Mouse (Mus musculus): Measurements from ENCODE around the gene Stip1. TPM values are rescaled to one million over a fixed set of nuclear protein-coding genes. Genes with fewer than 3 reads are reported as not detected.

Gene Stip1
- polyA plus RNA-seq, 1 experiment from 2014 or later = 51.4 TPM

DNA sequence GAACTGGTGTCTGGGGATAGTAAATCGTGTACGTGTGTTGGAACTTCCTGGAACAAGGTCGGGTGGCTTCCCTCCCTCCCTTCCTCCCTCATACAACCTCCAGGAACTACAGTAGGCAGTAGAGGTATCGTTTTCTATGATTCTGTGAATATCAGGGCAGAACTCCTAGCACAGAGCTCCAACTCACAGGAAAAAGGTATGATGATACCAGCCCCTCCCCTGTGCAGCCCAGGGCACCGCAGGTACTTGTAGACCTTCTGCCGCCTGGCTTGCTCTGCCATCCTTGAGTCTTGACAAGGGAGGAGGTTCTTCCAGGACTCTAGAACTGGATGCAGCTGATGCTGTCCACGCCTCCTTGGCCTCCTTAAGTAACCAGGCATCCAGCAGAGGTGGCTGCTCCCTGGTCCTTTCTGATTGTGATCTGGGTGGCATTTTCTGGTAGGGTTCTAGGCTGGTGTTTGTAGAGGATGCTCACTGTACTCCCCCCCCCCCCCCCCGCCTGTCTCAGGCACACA is 27.1 kb upstream of the Stip1 start:
- H3K27ac ChIP-seq (ENCODE audit: low read depth) = no peak overlapping the region; the same call in 1 of the 2 replicates
- peak overlapping the region; percentile 53 for H3K4me2 ChIP-seq (ENCODE audit: low read depth, low read length)
- peaks cover 21% of the 10 kb centered on the region for H3K27me3 ChIP-seq (ENCODE audit: insufficient read depth, low read length)
- peaks cover 20% of the 10 kb centered on the region for H3K4me1 ChIP-seq (ENCODE audit: insufficient read depth)
- no peak for ATAC-seq
- H3K4me3 ChIP-seq (ENCODE audit: low read depth, low read length) = no peak overlapping the region
- peak overlapping the region; percentile 11; the same call in 1 of the 2 replicates for H3K9ac ChIP-seq (replicated peaks)
- TF ChIP-seq EP300 (IDR thresholded peaks at IDR 0.05; ENCODE audit: low read depth) (no peak), CTCF (IDR thresholded peaks at IDR 0.05; ENCODE audit: low read depth) (no peak)
- no peaks in the 10 kb centered on the region for H3K36me3 ChIP-seq (replicated peaks; ENCODE audit: insufficient read depth, low read length)
- 30% methylated on average over 7 of the region's 8 CpGs for WGBS (ENCODE audit: insufficient replicate concordance)
- H3K9me3 ChIP-seq (ENCODE audit: low read length) = no peaks in the 10 kb centered on the region
- DNase-seq = no peak

GRCm38 (mm10) chr19:7066034-7066827 is 26.5 kb upstream of the Stip1 start:
- WGBS (ENCODE audit: insufficient replicate concordance) = 32% methylated on average over 15 of the region's 15 CpGs
- Histone ChIP-seq H3K4me1 (ENCODE audit: insufficient read depth) (peaks cover 20% of the 10 kb centered on the region), H3K27ac (ENCODE audit: low read depth) (no peak overlapping the region), H3K4me3 (ENCODE audit: low read depth, low read length) (no peak overlapping the region), H3K36me3 (replicated peaks; ENCODE audit: insufficient read depth, low read length) (no peaks in the 10 kb centered on the region), H3K9ac (replicated peaks) (peak overlapping the region; percentile 11; the same call in 1 of the 2 replicates), H3K4me2 (ENCODE audit: low read depth, low read length) (peak overlapping the region; percentile 40; the same call in 1 of the 2 replicates), H3K27me3 (ENCODE audit: insufficient read depth, low read length) (peaks cover 21% of the 10 kb centered on the region), H3K9me3 (ENCODE audit: low read length) (no peaks in the 10 kb centered on the region)
- TF ChIP-seq EP300 (IDR thresholded peaks at IDR 0.05; ENCODE audit: low read depth) = no peak
- ATAC-seq (peak; percentile 20; the same call in 1 of the 2 replicates), DNase-seq (peak; percentile 60)

- peaks cover 17% of the 10 kb centered on the region for H3K4me1 ChIP-seq (ENCODE audit: insufficient read depth)
- TF ChIP-seq CTCF (IDR thresholded peaks at IDR 0.05; ENCODE audit: low read depth) (peak; percentile 100), EP300 (IDR thresholded peaks at IDR 0.05; ENCODE audit: low read depth) (no peak)
- no peaks in the 10 kb centered on the region for H3K36me3 ChIP-seq (replicated peaks; ENCODE audit: insufficient read depth, low read length)
- ATAC-seq (peak; percentile 67), DNase-seq (peak; percentile 90)
- H3K4me3 ChIP-seq (ENCODE audit: low read depth, low read length) = no peak overlapping the region
- no peak overlapping the region for H3K4me2 ChIP-seq (ENCODE audit: low read depth, low read length)
- 0% methylated on average over 3 of the region's 3 CpGs for WGBS (ENCODE audit: insufficient replicate concordance)
- H3K27ac ChIP-seq (ENCODE audit: low read depth) = no peak overlapping the region
- no peak overlapping the region for H3K9ac ChIP-seq (replicated peaks)
- H3K27me3 ChIP-seq (ENCODE audit: insufficient read depth, low read length) = peaks cover 12% of the 10 kb centered on the region
- no peaks in the 10 kb centered on the region for H3K9me3 ChIP-seq (ENCODE audit: low read length)
Measured at GRCm38 (mm10) chr19:7064571-7064970, 24.8 kb upstream of the Stip1 start.

- 85% methylated on average over 8 of the region's 8 CpGs for WGBS (ENCODE audit: insufficient replicate concordance)
- Histone ChIP-seq H3K9me3 (ENCODE audit: low read length) (no peaks in the 10 kb centered on the region), H3K36me3 (replicated peaks; ENCODE audit: insufficient read depth, low read length) (no peaks in the 10 kb centered on the region), H3K9ac (replicated peaks) (no peak overlapping the region), H3K4me2 (ENCODE audit: low read depth, low read length) (no peak overlapping the region), H3K4me3 (ENCODE audit: low read depth, low read length) (no peak overlapping the region), H3K27ac (ENCODE audit: low read depth) (no peak overlapping the region), H3K27me3 (ENCODE audit: insufficient read depth, low read length) (peaks cover 5% of the 10 kb centered on the region; the same call in 1 of the 2 replicates), H3K4me1 (ENCODE audit: insufficient read depth) (peaks cover 23% of the 10 kb centered on the region)
- DNase-seq (no peak), ATAC-seq (no peak)
- no peak for TF ChIP-seq EP300 (IDR thresholded peaks at IDR 0.05; ENCODE audit: low read depth)
- TF ChIP-seq CTCF (IDR thresholded peaks at IDR 0.05; ENCODE audit: low read depth) = no peak
Measured at GRCm38 (mm10) chr19:7062916-7063315, 23.1 kb upstream of the Stip1 start.

- ATAC-seq (no peak), DNase-seq (no peak)
- H3K4me2 ChIP-seq (ENCODE audit: low read depth, low read length) = no peak overlapping the region
- no peak for TF ChIP-seq EP300 (IDR thresholded peaks at IDR 0.05; ENCODE audit: low read depth)
- TF ChIP-seq CTCF (IDR thresholded peaks at IDR 0.05; ENCODE audit: low read depth) = no peak
- H3K27me3 ChIP-seq (ENCODE audit: insufficient read depth, low read length) = no peaks in the 10 kb centered on the region
- no peak overlapping the region for H3K27ac ChIP-seq (ENCODE audit: low read depth)
- no peak overlapping the region for H3K4me3 ChIP-seq (ENCODE audit: low read depth, low read length)
- no peaks in the 10 kb centered on the region for H3K9me3 ChIP-seq (ENCODE audit: low read length)
- H3K36me3 ChIP-seq (replicated peaks; ENCODE audit: insufficient read depth, low read length) = no peaks in the 10 kb centered on the region
- WGBS (ENCODE audit: insufficient replicate concordance) = 84% methylated on average over 5 of the region's 5 CpGs
- H3K9ac ChIP-seq (replicated peaks) = no peak overlapping the region
- H3K4me1 ChIP-seq (ENCODE audit: insufficient read depth) = peaks cover 23% of the 10 kb centered on the region
Measured at GRCm38 (mm10) chr19:7062110-7062509, 22.3 kb upstream of the Stip1 start.

- ATAC-seq = peak; percentile 14
- H3K4me1 ChIP-seq (ENCODE audit: insufficient read depth) = peaks cover 23% of the 10 kb centered on the region
- no peak overlapping the region; the same call in 1 of the 2 replicates for H3K9ac ChIP-seq (replicated peaks)
- DNase-seq = no peak
- WGBS (ENCODE audit: insufficient replicate concordance) = 80% methylated on average over 6 of the region's 6 CpGs
- H3K9me3 ChIP-seq (ENCODE audit: low read length) = no peaks in the 10 kb centered on the region
- TF ChIP-seq CTCF (IDR thresholded peaks at IDR 0.05; ENCODE audit: low read depth) (no peak), EP300 (IDR thresholded peaks at IDR 0.05; ENCODE audit: low read depth) (no peak)
- H3K27ac ChIP-seq (ENCODE audit: low read depth) = no peak overlapping the region
- no peaks in the 10 kb centered on the region for H3K27me3 ChIP-seq (ENCODE audit: insufficient read depth, low read length)
- no peaks in the 10 kb centered on the region for H3K36me3 ChIP-seq (replicated peaks; ENCODE audit: insufficient read depth, low read length)
- peak overlapping the region; percentile 99 for H3K4me2 ChIP-seq (ENCODE audit: low read depth, low read length)
- H3K4me3 ChIP-seq (ENCODE audit: low read depth, low read length) = no peak overlapping the region
Measured at GRCm38 (mm10) chr19:7058541-7058940, 18.8 kb upstream of the Stip1 start.
